Mouse (Mus musculus) ES-Bruce4 (cell line): ENCODE results near the gene Atp8b5. TPM values are rescaled to one million over a fixed set of nuclear protein-coding genes. Genes with fewer than 3 reads are reported as not detected.
A peak's percentile ranks its signal among the peaks of the same experiment; 100 is the strongest.

Experiments
- H3K27ac ChIP-seq: 2 replicates; pipeline ENCODE4 v1.5.1; 2012; ENCODE audit warnings: low read length, inconsistent platforms; ENCODE audit not compliant: insufficient read depth
- H3K27me3 ChIP-seq: 2 replicates; pipeline ENCODE4 v1.6.1; 2012; ENCODE audit warnings: mild to moderate bottlenecking, low read length, inconsistent platforms; ENCODE audit not compliant: control insufficient read depth, poor library complexity, insufficient read depth, severe bottlenecking
- H3K36me3 ChIP-seq: 2 replicates; pipeline ENCODE4 v1.6.1; 2012; ENCODE audit warnings: inconsistent platforms, mild to moderate bottlenecking, low read length, moderate library complexity; ENCODE audit not compliant: control insufficient read depth, poor library complexity, insufficient read depth, severe bottlenecking
- H3K4me1 ChIP-seq: one replicate; pipeline ENCODE4 v1.8.1; 2011; ENCODE audit warnings: low read length; ENCODE audit not compliant: control insufficient read depth, insufficient read depth
- H3K4me3 ChIP-seq: 2 replicates; pipeline ENCODE4 v1.5.1; 2011; ENCODE audit warnings: low read depth, mild to moderate bottlenecking, low read length
- H3K9ac ChIP-seq: 2 replicates; pipeline ENCODE4 v1.6.1; 2012; ENCODE audit warnings: low read depth, mild to moderate bottlenecking, inconsistent platforms; ENCODE audit not compliant: poor library complexity, severe bottlenecking
- H3K9me3 ChIP-seq: replicated peaks from 2 replicates; pipeline ENCODE4 v1.6.1; 2012; ENCODE audit warnings: mild to moderate bottlenecking, low read length, inconsistent platforms; ENCODE audit not compliant: control insufficient read depth, poor library complexity, insufficient read depth, severe bottlenecking
- CTCF ChIP-seq: IDR thresholded peaks from one replicate; pipeline ENCODE4 v1.8.1; 2011; ENCODE audit warnings: low read depth, low read length
- EP300 ChIP-seq: IDR thresholded peaks from 2 replicates; pipeline ENCODE4 v1.6.1; 2011; ENCODE audit warnings: low read depth, low read length; ENCODE audit not compliant: insufficient read depth
- POLR2A ChIP-seq: IDR thresholded peaks from one replicate; pipeline ENCODE4 v1.8.1; 2011; ENCODE audit warnings: low read length; ENCODE audit not compliant: insufficient read depth
- polyA plus RNA-seq: library from polyadenylated mRNA; stranded (reverse); fragments of >200 nt; gene quantifications from 2 replicates; pipeline ENCODE4 v1.2.4, GENCODE M21; 2011; ENCODE audit warnings: low read depth; ENCODE audit not compliant: missing spikeins, insufficient read depth, insufficient read length

The Atp8b5 gene
- polyA plus RNA-seq, 1 experiment, result 0.21 TPM

- no peak overlapping the region for H3K27ac ChIP-seq
- H3K4me1 ChIP-seq, result no peaks in the 10 kb centered on the region
- no peaks in the 10 kb centered on the region for H3K27me3 ChIP-seq
- H3K36me3 ChIP-seq, result no peaks in the 10 kb centered on the region
- TF ChIP-seq CTCF (no peak), EP300 (no peak), POLR2A (no peak)
- peaks cover 3% of the 10 kb centered on the region for H3K9me3 ChIP-seq
- no peak overlapping the region for H3K9ac ChIP-seq
- no peak overlapping the region for H3K4me3 ChIP-seq
Observed at GRCm38 (mm10) chr4:43285476-43285875, 18.5 kb downstream of the Atp8b5 start.

- no peak overlapping the region for H3K9ac ChIP-seq
- H3K27ac ChIP-seq, result no peak overlapping the region
- H3K4me3 ChIP-seq, result no peak overlapping the region
- TF ChIP-seq CTCF, result no peak
- TF ChIP-seq EP300, result no peak
- TF ChIP-seq POLR2A, result no peak
- H3K36me3 ChIP-seq, result no peaks in the 10 kb centered on the region
- no peaks in the 10 kb centered on the region for H3K27me3 ChIP-seq
- no peaks in the 10 kb centered on the region for H3K4me1 ChIP-seq
- peaks cover 3% of the 10 kb centered on the region for H3K9me3 ChIP-seq
Observed at GRCm38 (mm10) chr4:43287305-43287704, 20.3 kb downstream of the Atp8b5 start.

- Histone ChIP-seq H3K36me3 (no peaks in the 10 kb centered on the region), H3K27me3 (no peaks in the 10 kb centered on the region), H3K4me3 (no peak overlapping the region), H3K9ac (no peak overlapping the region), H3K27ac (no peak overlapping the region), H3K4me1 (no peaks in the 10 kb centered on the region), H3K9me3 (0 out of 2 replicates have a peak, but pooled peaks cover 2% of the 10 kb centered on the region)
- TF ChIP-seq CTCF, result peak; percentile 52
- TF ChIP-seq EP300, result no peak
Observed at GRCm38 (mm10) chr4:43294001-43294400, 27.0 kb downstream of the Atp8b5 start.

GRCm38 (mm10) chr4:43309696-43310338 lies 42.9 kb downstream of the Atp8b5 start:
- Histone ChIP-seq H3K27me3 (no peaks in the 10 kb centered on the region), H3K27ac (no peak overlapping the region), H3K4me3 (no peak overlapping the region), H3K4me1 (no peaks in the 10 kb centered on the region), H3K9ac (no peak overlapping the region), H3K36me3 (no peaks in the 10 kb centered on the region), H3K9me3 (no peaks in the 10 kb centered on the region)
- TF ChIP-seq POLR2A (no peak), EP300 (no peak), CTCF (no peak)

- Histone ChIP-seq H3K4me1 (no peaks in the 10 kb centered on the region), H3K36me3 (no peaks in the 10 kb centered on the region), H3K9ac (no peak overlapping the region), H3K9me3 (no peaks in the 10 kb centered on the region), H3K27me3 (no peaks in the 10 kb centered on the region; the same call in 1 of the 2 replicates), H3K27ac (no peak overlapping the region), H3K4me3 (no peak overlapping the region)
- no peak for TF ChIP-seq POLR2A
- TF ChIP-seq EP300, result no peak
- TF ChIP-seq CTCF, result no peak
Observed at GRCm38 (mm10) chr4:43321536-43321935, 54.6 kb downstream of the Atp8b5 start.

DNA sequence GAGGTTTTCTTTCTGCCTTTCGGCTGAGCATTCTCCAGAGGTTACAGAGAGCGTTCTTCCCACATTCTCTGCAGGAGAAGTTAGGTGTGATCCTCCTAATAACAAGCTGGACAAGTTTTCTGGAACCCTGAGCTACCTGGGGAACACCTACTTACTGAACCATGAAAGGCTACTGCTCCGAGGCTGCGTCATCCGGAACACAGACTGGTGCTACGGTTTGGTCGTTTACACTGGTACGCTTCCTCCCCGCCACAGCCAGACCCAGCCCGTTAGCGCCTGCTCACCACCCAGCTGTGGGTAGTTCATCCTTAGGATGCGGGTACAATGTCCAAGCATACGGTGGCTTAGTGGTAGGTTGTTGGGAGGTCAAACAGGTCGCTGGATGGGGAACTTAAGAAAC lies 55.4 kb downstream of the Atp8b5 start:
- H3K4me3 ChIP-seq, result no peak overlapping the region
- TF ChIP-seq EP300, result no peak
- TF ChIP-seq POLR2A, result no peak
- no peak for TF ChIP-seq CTCF
- H3K27ac ChIP-seq, result no peak overlapping the region
- H3K36me3 ChIP-seq, result no peaks in the 10 kb centered on the region
- no peaks in the 10 kb centered on the region for H3K4me1 ChIP-seq
- H3K9me3 ChIP-seq, result no peaks in the 10 kb centered on the region
- H3K9ac ChIP-seq, result no peak overlapping the region
- H3K27me3 ChIP-seq, result no peaks in the 10 kb centered on the region; the same call in 1 of the 2 replicates
